Comparison of ENCODE assay signal across 8 mouse cellular contexts in genomic region chr12:40499627-40500329, GRCm38 (mm10). TPM values are rescaled to one million over a fixed set of nuclear protein-coding genes. Genes with fewer than 3 reads are reported as not detected.
A peak's percentile ranks its signal among the peaks of the same experiment; 100 is the strongest.
DNase-seq lines count a peak whose midpoint lies in the region; ATAC-seq and TF ChIP-seq lines count a peak whose summit lies in the region.

No protein-coding gene starts in this region.

- H3K4me2 ChIP-seq in midbrain, embryonic 15.5 days = no peak overlapping the region
- H3K4me2 ChIP-seq in midbrain, postnatal 0 days (ENCODE audit: low read depth, low read length, poor library complexity, severe bottlenecking) = no peak overlapping the region
- H3K4me2 ChIP-seq in midbrain, embryonic 11.5 days = no peak overlapping the region

- peak; percentile 17; the same call in 1 of the 2 replicates for ATAC-seq in midbrain, embryonic 15.5 days (replicated peaks)
- no peak for ATAC-seq in midbrain, postnatal 0 days (ENCODE audit: low FRiP score)
- no peak for ATAC-seq in midbrain, embryonic 11.5 days (ENCODE audit: low FRiP score)

- H3K36me3 ChIP-seq in midbrain, embryonic 15.5 days (replicated peaks) = no peaks in the 10 kb centered on the region
- no peaks in the 10 kb centered on the region for H3K36me3 ChIP-seq in midbrain, postnatal 0 days (ENCODE audit: insufficient read depth, low read length)
- H3K36me3 ChIP-seq in midbrain, embryonic 11.5 days (ENCODE audit: control insufficient read depth, insufficient read depth, low read length) = no peaks in the 10 kb centered on the region

- no peak overlapping the region for H3K9ac ChIP-seq in midbrain, embryonic 15.5 days
- H3K9ac ChIP-seq in midbrain, postnatal 0 days (replicated peaks; ENCODE audit: low read length, poor library complexity, severe bottlenecking) = no peak overlapping the region
- no peak overlapping the region for H3K9ac ChIP-seq in midbrain, embryonic 11.5 days (ENCODE audit: low read length)

- no peak for TF ChIP-seq CTCF in midbrain, postnatal 0 days (IDR thresholded peaks at IDR 0.05)
- no peak for TF ChIP-seq CTCF in embryonic fibroblast, embryonic 13.5 days (IDR thresholded peaks at IDR 0.05; ENCODE audit: borderline replicate concordance, insufficient read depth, low read length)

- peaks cover 21% of the 10 kb centered on the region for H3K4me1 ChIP-seq in midbrain, embryonic 15.5 days
- peaks cover 13% of the 10 kb centered on the region for H3K4me1 ChIP-seq in midbrain, postnatal 0 days (ENCODE audit: insufficient read depth, low read length)
- H3K4me1 ChIP-seq in embryonic fibroblast, embryonic 13.5 days (ENCODE audit: control insufficient read depth, insufficient read depth, low read length) = peaks cover 13% of the 10 kb centered on the region
- no peaks in the 10 kb centered on the region for H3K4me1 ChIP-seq in midbrain, embryonic 11.5 days (ENCODE audit: control insufficient read depth, insufficient read depth, low read length)

- no peaks in the 10 kb centered on the region for H3K9me3 ChIP-seq in midbrain, embryonic 15.5 days
- no peaks in the 10 kb centered on the region for H3K9me3 ChIP-seq in midbrain, postnatal 0 days (ENCODE audit: low read length)
- H3K9me3 ChIP-seq in midbrain, embryonic 11.5 days (ENCODE audit: control insufficient read depth, low read length) = no peaks in the 10 kb centered on the region

- no peak for TF ChIP-seq POLR2A in embryonic fibroblast, embryonic 13.5 days (IDR thresholded peaks at IDR 0.05; ENCODE audit: low read depth, low read length)

- no peak overlapping the region for H3K4me3 ChIP-seq in midbrain, embryonic 15.5 days
- no peak overlapping the region for H3K4me3 ChIP-seq in midbrain, postnatal 0 days (ENCODE audit: low read depth, low read length)
- no peak overlapping the region for H3K4me3 ChIP-seq in embryonic fibroblast, embryonic 13.5 days (ENCODE audit: insufficient read depth, low read length)
- no peak overlapping the region for H3K4me3 ChIP-seq in midbrain, embryonic 11.5 days (ENCODE audit: low read depth, low read length)

- no peaks in the 10 kb centered on the region for H3K27me3 ChIP-seq in midbrain, embryonic 15.5 days (replicated peaks)
- no peaks in the 10 kb centered on the region for H3K27me3 ChIP-seq in midbrain, postnatal 0 days (ENCODE audit: insufficient read depth, low read length)
- no peaks in the 10 kb centered on the region for H3K27me3 ChIP-seq in midbrain, embryonic 11.5 days (ENCODE audit: control insufficient read depth, insufficient read depth, low read length)

- WGBS in midbrain, embryonic 15.5 days = 79% methylated on average over 5 of the region's 5 CpGs
- WGBS in midbrain, postnatal 0 days = 75% methylated on average over 5 of the region's 5 CpGs
- 76% methylated on average over 5 of the region's 5 CpGs for WGBS in midbrain, embryonic 11.5 days

- no peak for DNase-seq in midbrain, postnatal 0 days (ENCODE audit: low spot score)
- peak; percentile 28 for DNase-seq in kidney, adult 11 months
- DNase-seq in skeletal muscle tissue, adult 2 months (ENCODE audit: low read depth, low spot score) = peak; percentile 87
- no peak for DNase-seq in right cerebral cortex, adult 18-20 months
- no peak for DNase-seq in frontal cortex, postnatal 36 days (ENCODE audit: low spot score in 2 of 2)
- no peak for DNase-seq in midbrain, embryonic 11.5 days (ENCODE audit: low spot score, missing footprints)

- no peak overlapping the region for H3K27ac ChIP-seq in midbrain, embryonic 15.5 days
- H3K27ac ChIP-seq in midbrain, postnatal 0 days (ENCODE audit: low read depth, low read length) = no peak overlapping the region
- H3K27ac ChIP-seq in embryonic fibroblast, embryonic 13.5 days (ENCODE audit: insufficient read depth, low read length) = peak overlapping the region; percentile 34; the same call in 1 of the 2 replicates
- H3K27ac ChIP-seq in midbrain, embryonic 11.5 days (ENCODE audit: low read depth, low read length) = no peak overlapping the region

RNA-seq across cellular contexts. Expression of gene Dock4, which starts 54.0 kb away (rescaled TPM):
- 37.7 and 42.0 TPM in 2 replicates for polyA plus RNA-seq in midbrain, embryonic 15.5 days (2015; fragmentation: Nextera tagmentation; extraction: Ambion mirVana)
- total RNA-seq in midbrain, postnatal 0 days (2014; rRNA removed) = 28.6 and 38.7 TPM in 2 replicates
- polyA plus RNA-seq in midbrain, postnatal 0 days (2015; fragmentation: Nextera tagmentation; extraction: Ambion mirVana) = 12.3 and 15.5 TPM in 2 replicates
- 12.0 and 12.7 TPM in 2 replicates for polyA plus RNA-seq in embryonic fibroblast, embryonic 13.5 days (2011; ENCODE audit: insufficient read length, low read depth, missing spikeins)
- polyA plus RNA-seq in midbrain, embryonic 11.5 days (2014; fragmentation: Nextera tagmentation; extraction: Ambion mirVana) = 10.2 and 12.6 TPM in 2 replicates

RNA-seq across cellular contexts. Expression of gene Zfp277, which starts 54.1 kb away (rescaled TPM):
- polyA plus RNA-seq in midbrain, embryonic 15.5 days (2015; fragmentation: Nextera tagmentation; extraction: Ambion mirVana) = 26.6 and 26.9 TPM in 2 replicates
- 22.9 and 26.3 TPM in 2 replicates for total RNA-seq in midbrain, postnatal 0 days (2014; rRNA removed)
- polyA plus RNA-seq in midbrain, postnatal 0 days (2015; fragmentation: Nextera tagmentation; extraction: Ambion mirVana) = 29.9 and 31.4 TPM in 2 replicates
- 15.4 and 22.6 TPM in 2 replicates for polyA plus RNA-seq in embryonic fibroblast, embryonic 13.5 days (2011; ENCODE audit: insufficient read length, low read depth, missing spikeins)
- 40.0 and 43.7 TPM in 2 replicates for polyA plus RNA-seq in midbrain, embryonic 11.5 days (2014; fragmentation: Nextera tagmentation; extraction: Ambion mirVana)

Comparison
In these comparisons a context has a peak if more than half of its experiments do, and no peak if none do; other contexts are left out.
1. DNase-seq: peak in kidney, adult 11 months (single experiment) and skeletal muscle tissue, adult 2 months (single experiment); none in midbrain, postnatal 0 days (single experiment), right cerebral cortex, adult 18-20 months (single experiment), frontal cortex, postnatal 36 days (0 of 2) and midbrain, embryonic 11.5 days (single experiment).